Mouse (Mus musculus): ENCODE measurements at regions not wholly inside any gene's neighbourhood (a gene's known extent, or its start where the extent isn't known, plus 50 kb on each side); places are given as distances from the start of the nearest gene placed in this dataset.

DNA sequence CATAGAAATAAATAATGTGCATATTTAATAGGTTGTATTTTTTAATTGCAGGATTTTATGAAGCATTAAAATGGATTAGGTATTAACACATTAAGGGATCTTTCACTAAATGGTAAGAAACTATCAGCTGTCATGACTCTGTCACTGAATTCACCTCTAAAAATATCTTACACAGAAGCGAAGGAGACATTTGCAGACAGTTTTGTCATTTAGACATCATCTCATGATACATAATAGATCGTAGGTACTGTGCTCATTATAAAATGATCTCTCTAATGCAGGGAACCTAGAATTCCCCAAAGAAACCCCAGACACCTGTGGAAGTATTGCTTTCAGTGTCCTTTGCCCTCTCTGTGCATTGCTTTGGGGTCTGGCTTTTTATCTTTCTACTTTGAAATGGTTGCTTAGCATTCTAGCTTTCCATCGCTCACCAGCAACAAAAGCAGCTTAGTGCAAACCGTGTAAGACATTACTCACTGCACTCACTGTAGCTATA lies 1270.5 kb downstream of the Olfm4 start:
- ATAC-seq (ENCODE audit: low FRiP score) (no peak), DNase-seq (ENCODE audit: low spot score, missing footprints) (peak; percentile 69)
- WGBS, result 83% methylated on average over 4 of the region's 4 CpGs
- H3K27ac ChIP-seq (ENCODE audit: low read depth, low read length), result no peak overlapping the region
- no peaks in the 10 kb centered on the region for H3K9me3 ChIP-seq (ENCODE audit: control insufficient read depth, low read length)
- H3K27me3 ChIP-seq (ENCODE audit: control insufficient read depth, insufficient read depth, low read length), result no peaks in the 10 kb centered on the region
- H3K4me1 ChIP-seq (ENCODE audit: control insufficient read depth, insufficient read depth, low read length), result no peaks in the 10 kb centered on the region
- H3K9ac ChIP-seq (ENCODE audit: low read length), result no peak overlapping the region
- H3K4me2 ChIP-seq, result no peak overlapping the region
- H3K4me3 ChIP-seq (ENCODE audit: low read depth, low read length), result no peak overlapping the region
- H3K36me3 ChIP-seq (ENCODE audit: control insufficient read depth, insufficient read depth, low read length), result no peaks in the 10 kb centered on the region

GRCm38 (mm10) chr14:81255423-81255822 lies 1271.5 kb downstream of the Olfm4 start:
- H3K36me3 ChIP-seq (ENCODE audit: control insufficient read depth, insufficient read depth, low read length), result no peaks in the 10 kb centered on the region
- H3K9ac ChIP-seq (ENCODE audit: low read length), result no peak overlapping the region
- no peaks in the 10 kb centered on the region for H3K27me3 ChIP-seq (ENCODE audit: control insufficient read depth, insufficient read depth, low read length)
- no peak for DNase-seq (ENCODE audit: low spot score, missing footprints)
- H3K9me3 ChIP-seq (ENCODE audit: control insufficient read depth, low read length), result no peaks in the 10 kb centered on the region
- H3K4me3 ChIP-seq (ENCODE audit: low read depth, low read length), result no peak overlapping the region
- no peak overlapping the region for H3K27ac ChIP-seq (ENCODE audit: low read depth, low read length)
- no peaks in the 10 kb centered on the region for H3K4me1 ChIP-seq (ENCODE audit: control insufficient read depth, insufficient read depth, low read length)
- no peak for ATAC-seq (ENCODE audit: low FRiP score)
- H3K4me2 ChIP-seq, result no peak overlapping the region

GRCm38 (mm10) chr14:81267637-81268373 lies 1283.9 kb downstream of the Olfm4 start:
- H3K4me2 ChIP-seq, result no peak overlapping the region
- H3K4me1 ChIP-seq (ENCODE audit: control insufficient read depth, insufficient read depth, low read length), result no peaks in the 10 kb centered on the region
- no peaks in the 10 kb centered on the region for H3K9me3 ChIP-seq (ENCODE audit: control insufficient read depth, low read length)
- ATAC-seq (ENCODE audit: low FRiP score) (no peak), DNase-seq (ENCODE audit: low spot score, missing footprints) (peak; percentile 28)
- H3K9ac ChIP-seq (ENCODE audit: low read length), result no peak overlapping the region
- H3K27ac ChIP-seq (ENCODE audit: low read depth, low read length), result no peak overlapping the region
- no peaks in the 10 kb centered on the region for H3K36me3 ChIP-seq (ENCODE audit: control insufficient read depth, insufficient read depth, low read length)
- no peaks in the 10 kb centered on the region for H3K27me3 ChIP-seq (ENCODE audit: control insufficient read depth, insufficient read depth, low read length)
- 78% methylated on average over 3 of the region's 3 CpGs for WGBS
- H3K4me3 ChIP-seq (ENCODE audit: low read depth, low read length), result no peak overlapping the region

DNA sequence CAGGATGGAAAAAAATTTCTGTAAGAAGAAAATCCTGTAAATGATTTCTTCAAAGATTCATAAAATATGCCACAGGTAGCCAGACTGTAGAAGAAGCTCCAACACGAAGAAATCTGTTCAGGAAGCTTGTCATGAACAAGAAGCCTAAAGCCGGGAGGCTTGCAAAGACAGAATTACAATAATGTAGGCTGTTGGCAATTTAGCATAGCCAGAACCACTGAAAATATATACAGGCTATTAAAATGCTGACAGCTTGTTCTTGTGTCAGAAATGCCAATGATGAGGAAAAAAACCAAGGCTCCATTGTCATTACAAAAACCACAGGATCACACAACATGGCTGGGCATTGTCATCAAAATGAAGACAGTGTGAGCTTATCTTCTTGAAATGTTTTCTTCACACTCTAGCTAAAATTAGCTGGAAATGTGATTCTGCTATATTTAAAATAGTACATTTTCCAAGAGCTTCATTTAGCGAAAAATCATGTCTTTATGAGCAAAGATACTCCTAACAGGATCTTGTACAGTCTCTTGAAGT lies 1303.7 kb downstream of the Olfm4 start:
- H3K36me3 ChIP-seq (ENCODE audit: control insufficient read depth, insufficient read depth, low read length), result no peaks in the 10 kb centered on the region
- H3K9me3 ChIP-seq (ENCODE audit: control insufficient read depth, low read length), result no peaks in the 10 kb centered on the region
- H3K27me3 ChIP-seq (ENCODE audit: control insufficient read depth, insufficient read depth, low read length), result no peaks in the 10 kb centered on the region
- DNase-seq (ENCODE audit: low spot score, missing footprints) (no peak), ATAC-seq (ENCODE audit: low FRiP score) (no peak)
- H3K9ac ChIP-seq (ENCODE audit: low read length), result no peak overlapping the region
- H3K27ac ChIP-seq (ENCODE audit: low read depth, low read length), result no peak overlapping the region
- H3K4me3 ChIP-seq (ENCODE audit: low read depth, low read length), result no peak overlapping the region
- 92% methylated on average over 3 of the region's 3 CpGs for WGBS
- no peaks in the 10 kb centered on the region for H3K4me1 ChIP-seq (ENCODE audit: control insufficient read depth, insufficient read depth, low read length)
- H3K4me2 ChIP-seq, result no peak overlapping the region

GRCm38 (mm10) chr14:81307160-81307559 lies 1323.3 kb downstream of the Olfm4 start:
- H3K4me2 ChIP-seq, result no peak overlapping the region
- H3K4me1 ChIP-seq (ENCODE audit: control insufficient read depth, insufficient read depth, low read length), result no peaks in the 10 kb centered on the region
- H3K36me3 ChIP-seq (ENCODE audit: control insufficient read depth, insufficient read depth, low read length), result no peaks in the 10 kb centered on the region
- ATAC-seq (ENCODE audit: low FRiP score), result no peak
- no peaks in the 10 kb centered on the region for H3K9me3 ChIP-seq (ENCODE audit: control insufficient read depth, low read length)
- H3K27ac ChIP-seq (ENCODE audit: low read depth, low read length), result no peak overlapping the region
- no peak overlapping the region for H3K4me3 ChIP-seq (ENCODE audit: low read depth, low read length)
- H3K27me3 ChIP-seq (ENCODE audit: control insufficient read depth, insufficient read depth, low read length), result no peaks in the 10 kb centered on the region
- no peak overlapping the region for H3K9ac ChIP-seq (ENCODE audit: low read length)
- DNase-seq (ENCODE audit: low spot score, missing footprints), result no peak
- 75% methylated on average over 4 of the region's 4 CpGs for WGBS

- no peaks in the 10 kb centered on the region for H3K4me1 ChIP-seq (ENCODE audit: control insufficient read depth, insufficient read depth, low read length)
- no peak overlapping the region for H3K4me2 ChIP-seq
- no peak overlapping the region for H3K9ac ChIP-seq (ENCODE audit: low read length)
- H3K9me3 ChIP-seq (ENCODE audit: control insufficient read depth, low read length), result no peaks in the 10 kb centered on the region
- ATAC-seq (ENCODE audit: low FRiP score) (no peak), DNase-seq (ENCODE audit: low spot score, missing footprints) (no peak)
- WGBS, result 79% methylated on average over 2 of the region's 2 CpGs
- H3K36me3 ChIP-seq (ENCODE audit: control insufficient read depth, insufficient read depth, low read length), result no peaks in the 10 kb centered on the region
- H3K27ac ChIP-seq (ENCODE audit: low read depth, low read length), result no peak overlapping the region
- H3K4me3 ChIP-seq (ENCODE audit: low read depth, low read length), result no peak overlapping the region
- no peaks in the 10 kb centered on the region for H3K27me3 ChIP-seq (ENCODE audit: control insufficient read depth, insufficient read depth, low read length)
Observed at GRCm38 (mm10) chr14:81341058-81341457, 1357.2 kb downstream of the Olfm4 start.

DNA sequence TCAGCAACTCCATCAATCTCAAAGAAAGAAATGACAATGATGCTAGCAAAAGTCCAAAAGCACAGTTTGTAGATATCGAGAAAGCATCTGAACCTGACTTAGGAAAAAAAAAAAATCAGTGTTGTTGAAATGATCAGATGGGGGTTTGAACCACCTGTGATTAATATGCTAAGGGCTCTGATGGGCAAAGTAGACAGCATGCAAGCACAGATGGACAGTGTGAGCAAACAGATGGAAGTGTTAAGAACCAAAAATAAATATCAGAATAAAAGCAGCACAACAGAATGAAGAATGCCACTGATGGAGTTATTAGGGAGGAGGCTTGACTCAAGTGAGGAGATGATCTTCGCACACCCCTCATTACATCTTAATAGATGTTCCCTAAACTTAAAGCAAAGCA lies 1403.7 kb downstream of the Olfm4 start:
- ATAC-seq (ENCODE audit: low FRiP score), result no peak

More for the DNA sequence above, 1403.7 kb downstream of the Olfm4 start:
- no peak overlapping the region for H3K9ac ChIP-seq (ENCODE audit: low read length)
- no peaks in the 10 kb centered on the region for H3K27me3 ChIP-seq (ENCODE audit: control insufficient read depth, insufficient read depth, low read length)
- H3K27ac ChIP-seq (ENCODE audit: low read depth, low read length), result no peak overlapping the region
- H3K9me3 ChIP-seq (ENCODE audit: control insufficient read depth, low read length), result no peaks in the 10 kb centered on the region
- H3K4me3 ChIP-seq (ENCODE audit: low read depth, low read length), result no peak overlapping the region
- H3K4me1 ChIP-seq (ENCODE audit: control insufficient read depth, insufficient read depth, low read length), result no peaks in the 10 kb centered on the region
- 78% methylated on average over 2 of the region's 2 CpGs for WGBS
- no peaks in the 10 kb centered on the region for H3K36me3 ChIP-seq (ENCODE audit: control insufficient read depth, insufficient read depth, low read length)
- no peak overlapping the region for H3K4me2 ChIP-seq
- no peak for DNase-seq (ENCODE audit: low spot score, missing footprints)
